Mouse (Mus musculus): ENCODE data around the gene Elavl3. TPM values are rescaled to one million over a fixed set of nuclear protein-coding genes. Genes with fewer than 3 reads are reported as not detected.

Elavl3 gene
- total and polyA plus RNA-seq, 3 experiments: 0.15 to 1.1 TPM; not detected in 1

- no peaks in the 10 kb centered on the region for H3K79me2 ChIP-seq (ENCODE audit: control insufficient read depth, insufficient read depth, low read length, poor library complexity)
- H3K36me3 ChIP-seq (ENCODE audit: control insufficient read depth in 1 of 2, insufficient read depth in 2 of 2, low read length in 2 of 2): peaks cover 0 to 2% of the 10 kb centered on the region in 2 experiments; a peak in 1 of 4 replicates
- no peak for DNase-seq (ENCODE audit: low read depth, low spot score)
- H3K27me3 ChIP-seq (ENCODE audit: control insufficient read depth in 1 of 2, insufficient read depth in 2 of 2, low read length in 2 of 2): no peaks in the 10 kb centered on the region
- no peak overlapping the region for H3K4me3 ChIP-seq (ENCODE audit: control insufficient read depth in 1 of 2, insufficient read depth in 1 of 2, low read depth in 2 of 2, low read length in 2 of 2)
- H3K9ac ChIP-seq (ENCODE audit: control insufficient read depth, low read depth, low read length, poor library complexity, severe bottlenecking): no peak overlapping the region
- TF ChIP-seq SIN3A (IDR thresholded peaks at IDR 0.05; ENCODE audit: low read length): peak; percentile 54; the same call in 1 of the 2 replicates
- TF ChIP-seq SMC3 (IDR thresholded peaks at IDR 0.05; ENCODE audit: low read depth, low read length): peak; percentile 12; the same call in 1 of the 2 replicates
- no peak for TF ChIP-seq ZC3H11A (IDR thresholded peaks at IDR 0.05; ENCODE audit: low read depth, low read length)
- TF ChIP-seq RCOR1 (IDR thresholded peaks at IDR 0.05; ENCODE audit: low read depth, low read length): no peak
- no peak overlapping the region for H3K27ac ChIP-seq (ENCODE audit: control insufficient read depth, low read depth, low read length)
- no peaks in the 10 kb centered on the region for H3K9me3 ChIP-seq (replicated peaks; ENCODE audit: insufficient read depth, low read length)
- no peaks in the 10 kb centered on the region for H3K4me1 ChIP-seq (ENCODE audit: control insufficient read depth in 1 of 2, insufficient read depth in 2 of 2, low read length in 2 of 2)
Observed at GRCm38 (mm10) chr9:22053657-22054056, 1.8 kb upstream of the Elavl3 start.

- Histone ChIP-seq H3K4me1 (ENCODE audit: control insufficient read depth in 1 of 2, insufficient read depth in 2 of 2, low read length in 2 of 2) (no peaks in the 10 kb centered on the region), H3K27ac (ENCODE audit: control insufficient read depth, low read depth, low read length) (no peak overlapping the region), H3K79me2 (ENCODE audit: control insufficient read depth, insufficient read depth, low read length, poor library complexity) (no peaks in the 10 kb centered on the region), H3K9ac (ENCODE audit: control insufficient read depth, low read depth, low read length, poor library complexity, severe bottlenecking) (no peak overlapping the region), H3K9me3 (replicated peaks; ENCODE audit: insufficient read depth, low read length) (no peaks in the 10 kb centered on the region), H3K4me3 (ENCODE audit: control insufficient read depth in 1 of 2, insufficient read depth in 1 of 2, low read depth in 2 of 2, low read length in 2 of 2) (no peak overlapping the region), H3K36me3 (ENCODE audit: control insufficient read depth in 1 of 2, insufficient read depth in 2 of 2, low read length in 2 of 2) (no peaks in the 10 kb centered on the region), H3K27me3 (ENCODE audit: control insufficient read depth in 1 of 2, insufficient read depth in 2 of 2, low read length in 2 of 2) (no peaks in the 10 kb centered on the region)
- DNase-seq (ENCODE audit: low read depth, low spot score): no peak
- TF ChIP-seq KAT2A (conservative IDR thresholded peaks at IDR 0.05; ENCODE audit: low read depth, low read length) (no peak), MYB (IDR thresholded peaks at IDR 0.05; ENCODE audit: low read depth, low read length) (no peak), MYC (IDR thresholded peaks at IDR 0.05; ENCODE audit: low read depth, low read length) (no peak)
Observed at GRCm38 (mm10) chr9:22051161-22051957, 464 bp downstream of the Elavl3 start.

- H3K9ac ChIP-seq (ENCODE audit: control insufficient read depth, low read depth, low read length, poor library complexity, severe bottlenecking): no peak overlapping the region
- no peak for DNase-seq (ENCODE audit: low read depth, low spot score)
- TF ChIP-seq ETS1 (IDR thresholded peaks at IDR 0.05; ENCODE audit: low read depth, low read length) (no peak), RCOR1 (IDR thresholded peaks at IDR 0.05; ENCODE audit: low read depth, low read length) (no peak), UBTF (IDR thresholded peaks at IDR 0.05; ENCODE audit: borderline replicate concordance, insufficient read depth, low read depth, low read length) (no peak), MXI1 (IDR thresholded peaks at IDR 0.05; ENCODE audit: low read depth, low read length) (no peak), USF2 (IDR thresholded peaks at IDR 0.05; ENCODE audit: borderline replicate concordance in 1 of 2, insufficient read depth in 1 of 2, low read depth in 1 of 2, low read length in 2 of 2) (no peak), ELF1 (IDR thresholded peaks at IDR 0.05; ENCODE audit: low read depth, low read length) (no peak)
- no peaks in the 10 kb centered on the region for H3K36me3 ChIP-seq (ENCODE audit: control insufficient read depth in 1 of 2, insufficient read depth in 2 of 2, low read length in 2 of 2)
- no peaks in the 10 kb centered on the region for H3K27me3 ChIP-seq (ENCODE audit: control insufficient read depth in 1 of 2, insufficient read depth in 2 of 2, low read length in 2 of 2)
- no peak overlapping the region for H3K4me3 ChIP-seq (ENCODE audit: control insufficient read depth in 1 of 2, insufficient read depth in 1 of 2, low read depth in 2 of 2, low read length in 2 of 2)
- H3K79me2 ChIP-seq (ENCODE audit: control insufficient read depth, insufficient read depth, low read length, poor library complexity): no peaks in the 10 kb centered on the region
- no peaks in the 10 kb centered on the region for H3K9me3 ChIP-seq (replicated peaks; ENCODE audit: insufficient read depth, low read length)
- H3K4me1 ChIP-seq (ENCODE audit: control insufficient read depth in 1 of 2, insufficient read depth in 2 of 2, low read length in 2 of 2): no peaks in the 10 kb centered on the region
- no peak overlapping the region for H3K27ac ChIP-seq (ENCODE audit: control insufficient read depth, low read depth, low read length)
Observed at GRCm38 (mm10) chr9:22050351-22050889, 1.4 kb downstream of the Elavl3 start.

Measured in MEL (cell line).